Mouse (Mus musculus) urinary bladder, adult 2 months (tissue): ENCODE measurements around the gene Xrra1. TPM values are rescaled to one million over a fixed set of nuclear protein-coding genes. Genes with fewer than 3 reads are reported as not detected.
"Not testable (repeated sequence)": the region's sequence is repeated elsewhere in the genome, so short reads cannot be mapped to it uniquely, and the experiment has no call there.

Experiments
- DNase-seq: peaks from one replicate; pipeline ENCODE4 v3.0.0; 2022; ENCODE audit warnings: low spot score
- polyA plus RNA-seq: library from polyadenylated mRNA; depleted of rRNA; stranded (reverse); fragments of >200 nt; gene quantifications from 2 replicates; pipeline ENCODE4 v1.2.3, GENCODE M21; 2012; rRNA removed

Gene Xrra1
- polyA plus RNA-seq, 1 experiment: 0.07 TPM

GRCm38 (mm10) chr7:99953442-99954098, 94.7 kb downstream of the Xrra1 start:
- no peak for DNase-seq

DNA sequence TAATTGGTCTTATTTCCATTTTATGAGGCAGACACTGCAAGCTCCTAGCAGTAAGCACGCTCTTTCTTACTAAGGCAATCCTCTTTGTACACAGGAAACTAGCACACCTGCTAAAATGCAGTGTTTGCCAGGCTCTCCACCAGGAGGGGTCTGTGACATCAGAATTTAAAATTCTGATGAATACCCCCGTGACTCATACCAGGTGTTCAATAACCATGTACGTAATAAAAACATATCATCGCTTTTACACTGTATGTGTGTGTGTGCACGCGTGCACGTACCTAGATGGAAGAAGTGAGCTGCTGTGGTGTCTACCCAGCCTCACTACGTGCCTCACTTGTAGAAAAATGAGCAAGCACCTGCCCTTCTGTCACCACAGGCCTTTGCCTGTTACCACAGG, 95.3 kb downstream of the Xrra1 start:
- DNase-seq: no peak

DNA sequence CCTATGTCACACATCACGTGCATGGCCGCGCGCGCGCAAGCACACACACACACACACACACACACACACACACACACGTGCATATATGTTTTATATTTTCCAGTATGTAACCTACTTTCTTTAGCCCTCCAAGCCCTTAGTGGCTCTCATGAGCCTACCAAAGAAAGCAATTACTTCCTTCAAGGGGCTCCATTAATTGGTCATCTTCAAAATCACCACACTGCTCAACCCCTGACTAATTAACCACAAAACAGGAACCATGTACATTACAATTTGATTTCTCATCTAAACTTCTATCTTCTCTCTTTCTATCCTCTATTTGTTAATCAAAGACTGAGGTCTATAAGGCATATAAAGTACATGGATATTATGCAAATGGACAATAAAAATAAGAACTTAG, 97.2 kb downstream of the Xrra1 start:
- no peak for DNase-seq

GRCm38 (mm10) chr7:99957226-99957965, 98.5 kb downstream of the Xrra1 start:
- no peak for DNase-seq

DNA sequence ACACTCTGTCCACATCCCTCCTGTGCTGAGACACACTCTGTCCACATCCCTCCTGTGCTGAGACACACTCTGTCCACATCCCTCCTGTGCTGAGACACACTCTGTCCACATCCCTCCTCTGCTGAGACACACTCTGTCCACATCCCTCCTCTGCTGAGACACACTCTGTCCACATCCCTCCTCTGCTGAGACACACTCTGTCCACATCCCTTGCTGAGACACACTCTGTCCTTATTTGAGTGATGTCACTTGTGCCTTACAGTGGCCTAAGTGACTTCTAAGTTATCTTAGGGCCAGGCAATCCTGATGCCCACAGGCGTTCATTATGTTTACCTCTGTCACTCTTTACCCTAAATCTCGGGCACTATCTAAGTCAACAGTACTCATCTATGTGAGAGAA, 101.7 kb downstream of the Xrra1 start:
- DNase-seq: not testable (repeated sequence)

DNA sequence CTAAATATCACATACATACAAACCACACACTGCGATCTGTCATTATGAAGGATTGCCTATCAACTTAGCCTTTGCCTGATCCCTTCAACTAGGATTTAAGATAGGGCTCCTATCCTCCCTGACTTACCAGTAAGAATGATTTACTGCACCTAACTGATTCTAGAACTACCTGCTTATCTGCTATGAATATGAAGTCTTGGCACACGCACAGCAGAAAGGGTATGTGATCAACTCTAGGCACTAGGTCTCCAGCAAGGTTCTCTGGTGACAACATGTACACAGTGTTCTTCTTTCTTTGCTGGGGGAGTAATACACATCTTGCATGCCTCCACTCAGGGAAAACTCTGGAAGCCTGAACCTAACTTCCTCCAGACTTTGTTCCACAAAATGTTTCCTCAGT, 102.6 kb downstream of the Xrra1 start:
- DNase-seq: no peak

- DNase-seq: no peak
Measured at GRCm38 (mm10) chr7:99962536-99963236, 103.8 kb downstream of the Xrra1 start.

GRCm38 (mm10) chr7:99963237-99963860, 104.4 kb downstream of the Xrra1 start:
- DNase-seq: no peak

- DNase-seq: no peak
Measured at GRCm38 (mm10) chr7:99965020-99965841, 106.3 kb downstream of the Xrra1 start.

DNA sequence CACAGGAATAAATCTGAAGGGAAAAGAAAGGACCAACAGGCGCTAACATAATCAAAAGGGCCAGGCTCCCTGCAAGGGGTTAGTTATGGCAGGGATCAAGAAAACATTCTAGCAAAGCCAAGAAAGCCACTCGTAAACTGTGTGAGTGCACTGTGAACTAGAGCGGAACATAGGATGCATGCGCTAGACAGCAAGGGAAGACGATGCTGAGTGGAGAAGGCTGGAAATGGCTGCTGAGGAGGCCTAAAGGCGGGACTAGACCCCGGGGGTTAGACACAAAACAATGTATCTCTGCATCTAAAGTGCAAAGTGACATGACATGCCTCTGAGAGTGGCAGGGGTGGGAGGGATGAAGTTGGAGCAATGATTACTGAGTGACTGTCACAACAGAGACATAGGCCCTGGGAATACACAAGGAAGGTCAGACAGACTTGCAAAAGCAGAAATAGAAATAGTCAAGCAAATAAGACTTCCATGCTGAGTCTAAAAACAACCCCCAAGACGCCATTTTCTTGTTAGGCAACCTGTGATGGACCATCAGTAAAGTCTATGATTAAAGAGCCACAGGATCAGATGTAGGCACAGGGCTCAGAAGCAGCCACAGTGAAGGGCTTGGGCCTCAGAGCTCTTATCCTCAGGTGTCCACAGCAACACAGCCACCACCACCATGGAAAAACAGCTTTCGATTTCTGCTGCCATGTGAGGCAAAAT, 107.2 kb downstream of the Xrra1 start:
- DNase-seq: no peak

Other genes with a start within 250 kb of the Xrra1 start
- 2.6 and 3.5 TPM in 2 replicates for gene Tpbgl, start 232.0 kb upstream of the Xrra1 start, polyA plus RNA-seq
- gene Slco2b1, start 147.8 kb upstream of the Xrra1 start, polyA plus RNA-seq: 23.3 and 27.0 TPM in 2 replicates
- gene Olfr520, start 128.8 kb upstream of the Xrra1 start, polyA plus RNA-seq: 0.12 and 0.19 TPM in 2 replicates
- gene Olfr521, start 95.6 kb upstream of the Xrra1 start, polyA plus RNA-seq: not detected in 2 replicates
- 5.9 and 6.2 TPM in 2 replicates for gene Neu3, start 30.7 kb upstream of the Xrra1 start, polyA plus RNA-seq
- 57.3 and 70.9 TPM in 2 replicates for gene Spcs2, start 4.3 kb downstream of the Xrra1 start, polyA plus RNA-seq
- 5.2 and 8.0 TPM in 2 replicates for gene Rnf169, start 121.3 kb downstream of the Xrra1 start, polyA plus RNA-seq
- 4.3 and 8.0 TPM in 2 replicates for gene Chrdl2, start 147.1 kb downstream of the Xrra1 start, polyA plus RNA-seq